Comparison of ENCODE assay signal across 9 mouse cellular contexts in the genomic region with DNA sequence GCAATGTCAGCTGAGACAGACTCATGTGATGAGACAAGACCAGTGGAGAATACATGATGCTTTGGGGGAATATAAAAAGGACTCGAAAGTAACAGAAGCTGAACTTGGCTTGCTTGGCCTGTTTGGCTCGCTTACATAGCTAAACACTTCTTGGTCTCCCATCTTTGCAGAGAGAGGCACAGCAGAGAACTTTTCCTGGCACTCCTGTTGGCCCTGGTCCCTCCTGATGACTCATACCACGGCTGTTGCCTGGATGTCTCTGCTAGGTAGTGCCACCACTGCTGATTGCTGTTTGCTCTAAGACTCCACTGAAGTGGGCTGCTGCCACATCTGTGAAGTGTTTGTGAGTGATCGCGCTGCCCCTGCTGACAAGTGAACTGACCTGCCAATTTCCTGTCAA. TPM values are rescaled to one million over a fixed set of nuclear protein-coding genes. Genes with fewer than 3 reads are reported as not detected.
A peak's percentile ranks its signal among the peaks of the same experiment; 100 is the strongest.
DNase-seq lines count a peak whose midpoint lies in the region; ATAC-seq and TF ChIP-seq lines count a peak whose summit lies in the region.
"Had no signal": no experiment of that assay in that cellular context is flagged by ENCODE, and none has a peak within 500 bp of the region (broad histone marks: within the 10 kb centered on the region; RNA-seq: fewer than 3 reads in every experiment).

No protein-coding gene starts in this region.

- DNase-seq in hindbrain, postnatal 0 days (ENCODE audit: low spot score), result peak; percentile 3
- no peak for DNase-seq in hindbrain, embryonic 11.5 days (ENCODE audit: low spot score)
- DNase-seq in embryo, embryonic 11 days, result peak; percentile 10
- peak; percentile 41 for DNase-seq in layer of hippocampus, adult 9-11 months
- DNase-seq in right cerebral cortex, postnatal 10 days (ENCODE audit: low spot score in 2 of 2), result peak; percentile 41 to 43
- no peak for DNase-seq in T-cell, adult 2 months (ENCODE audit: low spot score)
- DNase-seq in retina, embryonic 14.5 days (ENCODE audit: low spot score), result no peak

- no peak overlapping the region for H3K27ac ChIP-seq in hindbrain, postnatal 0 days
- H3K27ac ChIP-seq in hindbrain, embryonic 11.5 days (ENCODE audit: low read depth, low read length), result no peak overlapping the region
- H3K27ac ChIP-seq in intestine, embryonic 15.5 days, result no peak overlapping the region
- H3K27ac ChIP-seq: midbrain, embryonic 12.5 days had no signal

- no peaks in the 10 kb centered on the region for H3K36me3 ChIP-seq in hindbrain, postnatal 0 days (ENCODE audit: insufficient read depth, low read length)
- no peaks in the 10 kb centered on the region for H3K36me3 ChIP-seq in hindbrain, embryonic 11.5 days (ENCODE audit: control insufficient read depth, insufficient read depth, low read length)
- H3K36me3 ChIP-seq in intestine, embryonic 15.5 days, result no peaks in the 10 kb centered on the region
- H3K36me3 ChIP-seq: midbrain, embryonic 12.5 days had no signal

- no peaks in the 10 kb centered on the region for H3K9me3 ChIP-seq in hindbrain, postnatal 0 days (ENCODE audit: low read length)
- H3K9me3 ChIP-seq in hindbrain, embryonic 11.5 days (ENCODE audit: control insufficient read depth, low read length), result no peaks in the 10 kb centered on the region
- no peaks in the 10 kb centered on the region for H3K9me3 ChIP-seq in intestine, embryonic 15.5 days
- H3K9me3 ChIP-seq: midbrain, embryonic 12.5 days had no signal

- no peak overlapping the region for H3K9ac ChIP-seq in hindbrain, postnatal 0 days (replicated peaks; ENCODE audit: low read length)
- no peak overlapping the region for H3K9ac ChIP-seq in hindbrain, embryonic 11.5 days (ENCODE audit: low read depth, low read length)
- no peak overlapping the region for H3K9ac ChIP-seq in intestine, embryonic 15.5 days
- H3K9ac ChIP-seq: midbrain, embryonic 12.5 days had no signal

- TF ChIP-seq CTCF in hindbrain, postnatal 0 days (IDR thresholded peaks at IDR 0.05; ENCODE audit: low read depth), result no peak

- 76% methylated on average over 5 of the region's 5 CpGs for WGBS in hindbrain, postnatal 0 days
- 78% methylated on average over 5 of the region's 5 CpGs for WGBS in hindbrain, embryonic 11.5 days
- 82% methylated on average over 5 of the region's 5 CpGs for WGBS in intestine, embryonic 15.5 days

- ATAC-seq in hindbrain, postnatal 0 days, result no peak
- no peak for ATAC-seq in hindbrain, embryonic 11.5 days (ENCODE audit: low FRiP score)
- no peak for ATAC-seq in intestine, embryonic 15.5 days

- no peaks in the 10 kb centered on the region for H3K27me3 ChIP-seq in hindbrain, postnatal 0 days (ENCODE audit: insufficient read depth, low read length)
- no peaks in the 10 kb centered on the region for H3K27me3 ChIP-seq in hindbrain, embryonic 11.5 days (ENCODE audit: control insufficient read depth, insufficient read depth, low read length)
- no peaks in the 10 kb centered on the region for H3K27me3 ChIP-seq in intestine, embryonic 15.5 days (replicated peaks)
- H3K27me3 ChIP-seq: midbrain, embryonic 12.5 days had no signal

- H3K4me1 ChIP-seq in hindbrain, postnatal 0 days (ENCODE audit: insufficient read depth, low read length), result no peaks in the 10 kb centered on the region
- no peaks in the 10 kb centered on the region for H3K4me1 ChIP-seq in hindbrain, embryonic 11.5 days (replicated peaks; ENCODE audit: control insufficient read depth, insufficient read depth, low read length)
- no peaks in the 10 kb centered on the region for H3K4me1 ChIP-seq in intestine, embryonic 15.5 days (replicated peaks)
- H3K4me1 ChIP-seq: midbrain, embryonic 12.5 days had no signal

- no peak overlapping the region for H3K4me3 ChIP-seq in hindbrain, postnatal 0 days (ENCODE audit: low read length)
- H3K4me3 ChIP-seq in hindbrain, embryonic 11.5 days (ENCODE audit: low read depth, low read length), result no peak overlapping the region
- no peak overlapping the region for H3K4me3 ChIP-seq in intestine, embryonic 15.5 days (replicated peaks)
- H3K4me3 ChIP-seq: midbrain, embryonic 12.5 days had no signal

- H3K4me2 ChIP-seq in hindbrain, postnatal 0 days (ENCODE audit: low read depth, low read length), result no peak overlapping the region
- H3K4me2 ChIP-seq in hindbrain, embryonic 11.5 days (replicated peaks; ENCODE audit: low read depth, low read length), result no peak overlapping the region
- H3K4me2 ChIP-seq in intestine, embryonic 15.5 days (replicated peaks), result no peak overlapping the region
- H3K4me2 ChIP-seq: midbrain, embryonic 12.5 days had no signal

RNA-seq across cellular contexts. Expression of a gene that starts 42.7 kb away (rescaled TPM):
- 46.8 and 47.8 TPM in 2 replicates for total RNA-seq in hindbrain, postnatal 0 days (2014; rRNA removed)
- 73.9 and 76.2 TPM in 2 replicates for polyA plus RNA-seq in hindbrain, postnatal 0 days (2015; fragmentation: Nextera tagmentation; extraction: Ambion mirVana)
- 17.1 and 37.0 TPM in 2 replicates for polyA plus RNA-seq in hindbrain, embryonic 11.5 days (2014; fragmentation: Nextera tagmentation; extraction: Ambion mirVana)
- 413 and 497 TPM in 2 replicates for polyA plus RNA-seq in intestine, embryonic 15.5 days (2015; fragmentation: Nextera tagmentation; extraction: Ambion mirVana)

Comparison
In these comparisons a context has a peak if more than half of its experiments do, and no peak if none do; other contexts are left out.
1. DNase-seq: peak in hindbrain, postnatal 0 days (single experiment), embryo, embryonic 11 days (single experiment), layer of hippocampus, adult 9-11 months (single experiment) and right cerebral cortex, postnatal 10 days (2 of 2); none in hindbrain, embryonic 11.5 days (single experiment), T-cell, adult 2 months (single experiment) and retina, embryonic 14.5 days (single experiment).